Mouse (Mus musculus) heart, embryonic 16.5 days (tissue): ENCODE data around the gene Steap2. TPM values are rescaled to one million over a fixed set of nuclear protein-coding genes. Genes with fewer than 3 reads are reported as not detected.
A peak's percentile ranks its signal among the peaks of the same experiment; 100 is the strongest.

Experiments
- ATAC-seq: fragments of 200-750 bp; cut with Nextera tagmentation; replicated peaks from 2 replicates; pipeline ENCODE4 v1.8.0; 2017; ENCODE audit warnings: moderate number of reproducible peaks; ENCODE audit not compliant: insufficient read depth, low FRiP score; ENCODE audit errors: extremely low read depth
- H3K27ac ChIP-seq: fragments of 300-500 bp; sonication (generic); 2 replicates; pipeline ENCODE4 v1.5.1; 2014; ENCODE audit warnings: mild to moderate bottlenecking, low read length, control low read depth, moderate library complexity
- H3K27me3 ChIP-seq: fragments of 300-500 bp; sonication (generic); 2 replicates; pipeline ENCODE4 v1.6.1; 2014; ENCODE audit warnings: low read length, mixed read lengths; ENCODE audit not compliant: control insufficient read depth, insufficient read depth
- H3K36me3 ChIP-seq: fragments of 300-500 bp; sonication (generic); 2 replicates; pipeline ENCODE4 v1.6.1; 2014; ENCODE audit not compliant: control insufficient read depth, insufficient read depth
- H3K4me1 ChIP-seq: fragments of 300-500 bp; sonication (generic); 2 replicates; pipeline ENCODE4 v1.6.1; 2014; ENCODE audit warnings: low read length, mixed read lengths; ENCODE audit not compliant: control insufficient read depth, insufficient read depth
- H3K4me2 ChIP-seq: fragments of 300-500 bp; sonication (generic); 2 replicates; pipeline ENCODE4 v1.6.1; 2014; ENCODE audit warnings: low read depth, mild to moderate bottlenecking, control low read depth, low read length
- H3K4me3 ChIP-seq: fragments of 300-500 bp; sonication (generic); 2 replicates; pipeline ENCODE4 v1.5.1; 2014; ENCODE audit warnings: mild to moderate bottlenecking, control low read depth, low read length
- H3K9ac ChIP-seq: fragments of 300-500 bp; sonication (generic); 2 replicates; pipeline ENCODE4 v1.6.1; 2014; ENCODE audit warnings: low read length, control low read depth
- H3K9me3 ChIP-seq: fragments of 300-500 bp; sonication (generic); replicated peaks from 2 replicates; pipeline ENCODE4 v1.6.1; 2016; ENCODE audit warnings: low read length; ENCODE audit not compliant: control insufficient read depth
- WGBS: fragments of 180-500 bp; shearing (Covaris S2); extraction: QIAGEN DNeasy Blood & Tissue Kit; methylation state at CpG from one replicate; pipeline ENCODE4 v1.1.7; 2014; 5-methylcytosine and 5-hydroxymethylcytosine counted together
- polyA plus RNA-seq: library from polyadenylated mRNA; unstranded; fragments of >200 nt; fragmentation: Nextera tagmentation; extraction: Ambion mirVana; gene quantifications from 2 replicates; pipeline ENCODE4 v1.2.1, GENCODE M21; 2015

Steap2 gene
- polyA plus RNA-seq, 1 experiment from 2014 or later, result 2.1 TPM

- no peaks in the 10 kb centered on the region for H3K36me3 ChIP-seq
- ATAC-seq, result no peak
- H3K27me3 ChIP-seq, result no peaks in the 10 kb centered on the region
- no peak overlapping the region for H3K4me2 ChIP-seq
- WGBS, result 78% methylated on average over 4 of the region's 4 CpGs
- no peak overlapping the region for H3K9ac ChIP-seq
- H3K4me3 ChIP-seq, result no peak overlapping the region
- peaks cover 10% of the 10 kb centered on the region for H3K4me1 ChIP-seq
- H3K27ac ChIP-seq, result no peak overlapping the region
- H3K9me3 ChIP-seq, result no peaks in the 10 kb centered on the region
Observed at GRCm38 (mm10) chr5:5683292-5683691, 11.1 kb downstream of the Steap2 start.

GRCm38 (mm10) chr5:5679459-5679858 is 14.9 kb downstream of the Steap2 start:
- H3K27ac ChIP-seq, result no peak overlapping the region
- H3K4me1 ChIP-seq, result no peaks in the 10 kb centered on the region
- no peak for ATAC-seq
- no peaks in the 10 kb centered on the region for H3K27me3 ChIP-seq
- H3K9ac ChIP-seq, result no peak overlapping the region
- H3K4me3 ChIP-seq, result no peak overlapping the region
- no peaks in the 10 kb centered on the region for H3K9me3 ChIP-seq
- no peak overlapping the region for H3K4me2 ChIP-seq
- no peaks in the 10 kb centered on the region for H3K36me3 ChIP-seq

GRCm38 (mm10) chr5:5676082-5676481 is 18.3 kb downstream of the Steap2 start:
- whole genome bisulfite sequencing, result 77% methylated on average over 3 of the region's 3 CpGs
- ATAC-seq, result no peak
- no peaks in the 10 kb centered on the region for H3K36me3 ChIP-seq

DNA sequence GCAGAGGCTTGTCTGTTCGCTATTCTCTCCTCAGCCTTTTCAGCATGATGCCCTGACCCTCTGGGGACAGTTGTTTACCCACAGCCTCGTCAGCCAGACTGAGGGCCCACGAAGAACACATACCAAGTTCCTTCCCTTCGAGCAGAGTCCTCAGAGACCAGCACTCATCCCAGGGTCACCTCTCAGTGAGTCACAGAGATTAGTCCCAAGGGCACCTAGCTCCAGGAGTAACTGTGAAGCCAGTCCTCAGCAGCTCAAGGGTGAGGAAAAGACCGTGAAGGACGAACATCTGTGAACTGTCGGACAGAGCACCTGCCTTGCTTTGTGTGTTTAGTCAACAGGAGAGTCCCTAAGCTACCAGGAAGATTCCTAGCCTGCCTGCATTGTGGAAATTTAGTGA is 25.5 kb downstream of the Steap2 start:
- ATAC-seq, result no peak
- Histone ChIP-seq H3K36me3 (no peaks in the 10 kb centered on the region), H3K4me2 (no peak overlapping the region), H3K27me3 (no peaks in the 10 kb centered on the region), H3K27ac (no peak overlapping the region), H3K9me3 (no peaks in the 10 kb centered on the region), H3K9ac (no peak overlapping the region), H3K4me1 (no peaks in the 10 kb centered on the region), H3K4me3 (no peak overlapping the region)
- 58% methylated on average over 7 of the region's 7 CpGs for WGBS

More at GRCm38 (mm10) chr5:5676082-5676481, 18.3 kb downstream of the Steap2 start:
- H3K9ac ChIP-seq, result no peak overlapping the region
- H3K4me1 ChIP-seq, result no peaks in the 10 kb centered on the region
- H3K9me3 ChIP-seq, result no peaks in the 10 kb centered on the region
- no peak overlapping the region for H3K27ac ChIP-seq
- H3K4me2 ChIP-seq, result no peak overlapping the region
- no peaks in the 10 kb centered on the region for H3K27me3 ChIP-seq
- no peak overlapping the region for H3K4me3 ChIP-seq

DNA sequence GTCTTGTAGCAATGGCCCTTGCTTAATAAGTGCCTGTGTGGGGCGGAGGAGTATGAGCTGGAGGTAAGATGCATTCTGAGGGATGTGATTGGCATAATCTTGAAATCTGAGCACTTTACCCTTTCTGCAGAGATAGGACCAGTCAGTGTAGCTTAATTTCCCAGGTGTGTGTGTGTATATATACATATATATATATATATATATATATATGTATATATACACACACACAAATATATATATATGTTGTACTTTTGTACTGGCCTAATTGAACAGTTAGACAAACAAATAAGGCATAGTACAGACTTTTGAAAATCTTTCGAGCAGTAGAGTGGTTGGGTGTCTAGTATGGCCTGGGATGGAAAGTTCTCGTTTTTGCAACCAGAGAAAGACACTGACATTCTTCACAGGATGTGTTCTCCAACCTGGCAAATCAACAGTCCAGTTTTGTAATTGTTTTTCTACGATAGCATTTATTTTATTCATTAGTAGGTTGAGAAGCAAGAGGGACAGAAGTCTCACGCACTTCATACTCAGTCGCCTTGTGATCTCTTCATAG is 29.9 kb downstream of the Steap2 start:
- H3K36me3 ChIP-seq, result no peaks in the 10 kb centered on the region
- H3K4me3 ChIP-seq, result peak overlapping the region; percentile 71
- no peak overlapping the region for H3K27ac ChIP-seq
- no peaks in the 10 kb centered on the region; the same call in none of the 2 replicates for H3K27me3 ChIP-seq
- H3K4me2 ChIP-seq, result peak overlapping the region; percentile 94
- H3K9ac ChIP-seq, result peak overlapping the region; percentile 75
- 60% methylated on average over 6 of the region's 6 CpGs for WGBS
- no peak for ATAC-seq
- H3K9me3 ChIP-seq, result no peaks in the 10 kb centered on the region
- peaks cover 4% of the 10 kb centered on the region; the same call in 1 of the 2 replicates for H3K4me1 ChIP-seq

- peak; percentile 88 for ATAC-seq
- Histone ChIP-seq H3K27me3 (no peaks in the 10 kb centered on the region; the same call in none of the 2 replicates), H3K9me3 (no peaks in the 10 kb centered on the region), H3K36me3 (no peaks in the 10 kb centered on the region), H3K27ac (no peak within 1 kb of the TSS), H3K4me1 (peaks cover 4% of the 10 kb centered on the region; the same call in 1 of the 2 replicates), H3K9ac (peak within 1 kb of the TSS; percentile 75), H3K4me2 (peak within 1 kb of the TSS; percentile 94), H3K4me3 (peak within 1 kb of the TSS; percentile 71)
- under 1% methylated on average over 47 of the region's 48 CpGs for WGBS
Observed at GRCm38 (mm10) chr5:5663655-5664370, 30.6 kb downstream of the Steap2 start, which contains the start of gene Cfap69. Cfap69 (minus strand) TSS chr5:5664239.

DNA sequence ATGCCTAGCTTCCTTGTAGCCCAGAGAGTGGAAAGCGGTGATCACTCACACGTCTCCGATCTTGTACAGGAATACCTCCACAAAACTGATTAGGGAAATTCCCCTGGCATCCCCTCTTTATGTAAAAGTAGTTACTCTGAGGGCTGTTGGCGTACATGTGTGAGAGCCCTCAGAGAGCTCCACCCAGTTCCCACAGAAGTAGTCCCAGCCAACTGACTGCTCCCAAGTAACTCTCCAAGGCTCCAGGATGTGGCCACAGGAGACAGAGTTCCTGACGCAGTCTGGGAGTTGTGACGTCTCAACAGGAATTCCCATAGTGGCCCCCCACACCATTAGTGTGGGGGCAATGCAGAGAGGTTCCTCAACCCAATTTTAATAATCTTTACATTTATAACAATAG is 31.3 kb downstream of the Steap2 start:
- no peaks in the 10 kb centered on the region; the same call in none of the 2 replicates for H3K27me3 ChIP-seq
- H3K27ac ChIP-seq, result no peak overlapping the region
- no peak overlapping the region for H3K9ac ChIP-seq
- H3K4me1 ChIP-seq, result peaks cover 4% of the 10 kb centered on the region; the same call in 1 of the 2 replicates
- H3K4me2 ChIP-seq, result peak overlapping the region; percentile 94
- no peaks in the 10 kb centered on the region for H3K36me3 ChIP-seq
- peak overlapping the region; percentile 71 for H3K4me3 ChIP-seq
- ATAC-seq, result no peak
- WGBS, result 38% methylated on average over 6 of the region's 6 CpGs
- no peaks in the 10 kb centered on the region for H3K9me3 ChIP-seq

GRCm38 (mm10) chr5:5658680-5659079 is 35.7 kb downstream of the Steap2 start:
- Histone ChIP-seq H3K4me3 (no peak overlapping the region), H3K9ac (no peak overlapping the region), H3K36me3 (no peaks in the 10 kb centered on the region), H3K27me3 (no peaks in the 10 kb centered on the region; the same call in none of the 2 replicates), H3K27ac (no peak overlapping the region), H3K4me2 (no peak overlapping the region), H3K4me1 (peaks cover 4% of the 10 kb centered on the region; the same call in 1 of the 2 replicates), H3K9me3 (no peaks in the 10 kb centered on the region)
- no peak for ATAC-seq
- WGBS, result 28% methylated on average over 2 of the region's 2 CpGs

- Histone ChIP-seq H3K27me3 (no peaks in the 10 kb centered on the region; the same call in none of the 2 replicates), H3K9ac (no peak overlapping the region), H3K36me3 (no peaks in the 10 kb centered on the region), H3K4me3 (no peak overlapping the region), H3K4me1 (no peaks in the 10 kb centered on the region), H3K4me2 (no peak overlapping the region), H3K9me3 (no peaks in the 10 kb centered on the region), H3K27ac (no peak overlapping the region)
- no peak; the same call in 1 of the 2 replicates for ATAC-seq
- 68% methylated on average over 2 of the region's 2 CpGs for WGBS
Observed at GRCm38 (mm10) chr5:5657932-5658331, 36.4 kb downstream of the Steap2 start.
